Mouse (Mus musculus): ENCODE results near the gene Stt3a. TPM values are rescaled to one million over a fixed set of nuclear protein-coding genes. Genes with fewer than 3 reads are reported as not detected.

Gene Stt3a
- polyA plus RNA-seq, 1 experiment from 2014 or later: 140 TPM

GRCm38 (mm10) chr9:36764378-36764777, 3.1 kb downstream of the Stt3a start:
- DNase-seq (ENCODE audit: low spot score) (no peak), ATAC-seq (ENCODE audit: low FRiP score) (no peak)
- 94% methylated on average over 1 of the region's 1 CpGs for WGBS
- no peak overlapping the region for H3K4me3 ChIP-seq (ENCODE audit: low read depth, low read length)
- no peaks in the 10 kb centered on the region for H3K27me3 ChIP-seq (ENCODE audit: control insufficient read depth, insufficient read depth, low read length)
- H3K36me3 ChIP-seq (ENCODE audit: control insufficient read depth, insufficient read depth, low read length): no peaks in the 10 kb centered on the region
- H3K9ac ChIP-seq (ENCODE audit: low read depth, low read length): no peak overlapping the region
- no peak overlapping the region for H3K4me2 ChIP-seq (replicated peaks; ENCODE audit: low read depth, low read length)
- no peak overlapping the region for H3K27ac ChIP-seq (ENCODE audit: low read depth, low read length)
- H3K9me3 ChIP-seq (ENCODE audit: control insufficient read depth, low read length): no peaks in the 10 kb centered on the region
- no peaks in the 10 kb centered on the region; the same call in 1 of the 2 replicates for H3K4me1 ChIP-seq (replicated peaks; ENCODE audit: control insufficient read depth, insufficient read depth, low read length)

GRCm38 (mm10) chr9:36727034-36727755, 40.3 kb downstream of the Stt3a start, which contains the start of gene Chek1:
Chek1 (minus strand) TSS chr9:36727065.
- 0 out of 2 replicates have a peak, but pooled peaks have one; percentile 0 for ATAC-seq (ENCODE audit: low FRiP score)
- peak within 1 kb of the TSS; percentile 72 for H3K4me2 ChIP-seq (replicated peaks; ENCODE audit: low read depth, low read length)
- WGBS: 11% methylated on average over 12 of the region's 12 CpGs

GRCm38 (mm10) chr9:36726131-36727033, 41.1 kb downstream of the Stt3a start:
- Histone ChIP-seq H3K27me3 (ENCODE audit: control insufficient read depth, insufficient read depth, low read length) (no peaks in the 10 kb centered on the region), H3K9me3 (ENCODE audit: control insufficient read depth, low read length) (no peaks in the 10 kb centered on the region), H3K4me2 (replicated peaks; ENCODE audit: low read depth, low read length) (peak overlapping the region; percentile 72), H3K4me3 (ENCODE audit: low read depth, low read length) (peak overlapping the region; percentile 41), H3K27ac (ENCODE audit: low read depth, low read length) (peak overlapping the region; percentile 65), H3K36me3 (ENCODE audit: control insufficient read depth, insufficient read depth, low read length) (no peaks in the 10 kb centered on the region), H3K9ac (ENCODE audit: low read depth, low read length) (peak overlapping the region; percentile 50), H3K4me1 (replicated peaks; ENCODE audit: control insufficient read depth, insufficient read depth, low read length) (0 out of 2 replicates have a peak, but pooled peaks cover 2% of the 10 kb centered on the region)
- DNase-seq (ENCODE audit: low spot score): peak; percentile 95
- ATAC-seq (ENCODE audit: low FRiP score): peak; percentile 95
- WGBS: under 1% methylated on average over 53 of the region's 53 CpGs

More at GRCm38 (mm10) chr9:36727034-36727755, 40.3 kb downstream of the Stt3a start, which contains the start of gene Chek1:
- Histone ChIP-seq H3K36me3 (ENCODE audit: control insufficient read depth, insufficient read depth, low read length) (no peaks in the 10 kb centered on the region), H3K9ac (ENCODE audit: low read depth, low read length) (peak within 1 kb of the TSS; percentile 50), H3K4me3 (ENCODE audit: low read depth, low read length) (peak within 1 kb of the TSS; percentile 41), H3K9me3 (ENCODE audit: control insufficient read depth, low read length) (no peaks in the 10 kb centered on the region), H3K4me1 (replicated peaks; ENCODE audit: control insufficient read depth, insufficient read depth, low read length) (0 out of 2 replicates have a peak, but pooled peaks cover 2% of the 10 kb centered on the region), H3K27ac (ENCODE audit: low read depth, low read length) (peak within 1 kb of the TSS; percentile 65), H3K27me3 (ENCODE audit: control insufficient read depth, insufficient read depth, low read length) (no peaks in the 10 kb centered on the region)
- no peak for DNase-seq (ENCODE audit: low spot score)

GRCm38 (mm10) chr9:36716624-36717023, 50.9 kb downstream of the Stt3a start:
- H3K9ac ChIP-seq (ENCODE audit: low read depth, low read length): no peak overlapping the region
- H3K27me3 ChIP-seq (ENCODE audit: control insufficient read depth, insufficient read depth, low read length): no peaks in the 10 kb centered on the region
- no peak overlapping the region for H3K4me3 ChIP-seq (ENCODE audit: low read depth, low read length)
- no peaks in the 10 kb centered on the region for H3K4me1 ChIP-seq (replicated peaks; ENCODE audit: control insufficient read depth, insufficient read depth, low read length)
- WGBS: 82% methylated on average over 3 of the region's 3 CpGs
- H3K4me2 ChIP-seq (replicated peaks; ENCODE audit: low read depth, low read length): no peak overlapping the region
- ATAC-seq (ENCODE audit: low FRiP score) (no peak), DNase-seq (ENCODE audit: low spot score) (no peak)
- H3K9me3 ChIP-seq (ENCODE audit: control insufficient read depth, low read length): no peaks in the 10 kb centered on the region
- H3K36me3 ChIP-seq (ENCODE audit: control insufficient read depth, insufficient read depth, low read length): no peaks in the 10 kb centered on the region
- H3K27ac ChIP-seq (ENCODE audit: low read depth, low read length): no peak overlapping the region

- no peak overlapping the region for H3K4me2 ChIP-seq (replicated peaks; ENCODE audit: low read depth, low read length)
- no peak overlapping the region for H3K4me3 ChIP-seq (ENCODE audit: low read depth, low read length)
- H3K27me3 ChIP-seq (ENCODE audit: control insufficient read depth, insufficient read depth, low read length): no peaks in the 10 kb centered on the region
- no peak for DNase-seq (ENCODE audit: low spot score)
- H3K9ac ChIP-seq (ENCODE audit: low read depth, low read length): no peak overlapping the region
- no peak for ATAC-seq (ENCODE audit: low FRiP score)
- H3K27ac ChIP-seq (ENCODE audit: low read depth, low read length): no peak overlapping the region
- no peaks in the 10 kb centered on the region for H3K4me1 ChIP-seq (replicated peaks; ENCODE audit: control insufficient read depth, insufficient read depth, low read length)
- H3K9me3 ChIP-seq (ENCODE audit: control insufficient read depth, low read length): no peaks in the 10 kb centered on the region
- 97% methylated on average over 6 of the region's 6 CpGs for whole genome bisulfite sequencing
- no peaks in the 10 kb centered on the region for H3K36me3 ChIP-seq (ENCODE audit: control insufficient read depth, insufficient read depth, low read length)
Observed at GRCm38 (mm10) chr9:36707304-36707703, 60.2 kb downstream of the Stt3a start.

- Histone ChIP-seq H3K27me3 (ENCODE audit: control insufficient read depth, insufficient read depth, low read length) (no peaks in the 10 kb centered on the region), H3K27ac (ENCODE audit: low read depth, low read length) (no peak overlapping the region), H3K9ac (ENCODE audit: low read depth, low read length) (no peak overlapping the region), H3K4me3 (ENCODE audit: low read depth, low read length) (no peak overlapping the region), H3K9me3 (ENCODE audit: control insufficient read depth, low read length) (no peaks in the 10 kb centered on the region), H3K4me1 (replicated peaks; ENCODE audit: control insufficient read depth, insufficient read depth, low read length) (no peaks in the 10 kb centered on the region), H3K4me2 (replicated peaks; ENCODE audit: low read depth, low read length) (no peak overlapping the region), H3K36me3 (ENCODE audit: control insufficient read depth, insufficient read depth, low read length) (no peaks in the 10 kb centered on the region)
- no peak for ATAC-seq (ENCODE audit: low FRiP score)
- DNase-seq (ENCODE audit: low spot score): no peak
- WGBS: 90% methylated on average over 3 of the region's 3 CpGs
Observed at GRCm38 (mm10) chr9:36705923-36706322, 61.6 kb downstream of the Stt3a start.

- no peak overlapping the region for H3K9ac ChIP-seq (ENCODE audit: low read depth, low read length)
- H3K4me3 ChIP-seq (ENCODE audit: low read depth, low read length): no peak overlapping the region
- DNase-seq (ENCODE audit: low spot score) (no peak), ATAC-seq (ENCODE audit: low FRiP score) (no peak)
- H3K9me3 ChIP-seq (ENCODE audit: control insufficient read depth, low read length): no peaks in the 10 kb centered on the region
- no peak overlapping the region for H3K4me2 ChIP-seq (replicated peaks; ENCODE audit: low read depth, low read length)
- H3K4me1 ChIP-seq (replicated peaks; ENCODE audit: control insufficient read depth, insufficient read depth, low read length): no peaks in the 10 kb centered on the region
- H3K36me3 ChIP-seq (ENCODE audit: control insufficient read depth, insufficient read depth, low read length): no peaks in the 10 kb centered on the region
- no peaks in the 10 kb centered on the region for H3K27me3 ChIP-seq (ENCODE audit: control insufficient read depth, insufficient read depth, low read length)
- no peak overlapping the region for H3K27ac ChIP-seq (ENCODE audit: low read depth, low read length)
- WGBS: 94% methylated on average over 10 of the region's 10 CpGs
Observed at GRCm38 (mm10) chr9:36694276-36694675, 73.2 kb downstream of the Stt3a start.

- no peaks in the 10 kb centered on the region for H3K4me1 ChIP-seq (replicated peaks; ENCODE audit: control insufficient read depth, insufficient read depth, low read length)
- DNase-seq (ENCODE audit: low spot score) (no peak), ATAC-seq (ENCODE audit: low FRiP score) (no peak)
- no peaks in the 10 kb centered on the region for H3K9me3 ChIP-seq (ENCODE audit: control insufficient read depth, low read length)
- 74% methylated on average over 1 of the region's 1 CpGs for WGBS
- no peaks in the 10 kb centered on the region for H3K36me3 ChIP-seq (ENCODE audit: control insufficient read depth, insufficient read depth, low read length)
- H3K27ac ChIP-seq (ENCODE audit: low read depth, low read length): no peak within 1 kb of the TSS
- H3K4me3 ChIP-seq (ENCODE audit: low read depth, low read length): no peak within 1 kb of the TSS
- no peak within 1 kb of the TSS for H3K9ac ChIP-seq (ENCODE audit: low read depth, low read length)
- no peaks in the 10 kb centered on the region for H3K27me3 ChIP-seq (ENCODE audit: control insufficient read depth, insufficient read depth, low read length)
- no peak within 1 kb of the TSS for H3K4me2 ChIP-seq (replicated peaks; ENCODE audit: low read depth, low read length)
Observed at GRCm38 (mm10) chr9:36692920-36693319, 74.6 kb downstream of the Stt3a start, which contains the start of gene Acrv1. Acrv1 (plus strand) TSS chr9:36693220.

All from hindbrain, embryonic 11.5 days (tissue).